Mouse (Mus musculus): Measurements from ENCODE around the gene Utp4. TPM values are rescaled to one million over a fixed set of nuclear protein-coding genes. Genes with fewer than 3 reads are reported as not detected.
"Not testable (repeated sequence)": the region's sequence is repeated elsewhere in the genome, so short reads cannot be mapped to it uniquely, and the experiment has no call there.

Utp4 gene
- 10 to 100 TPM; 18.0 to 21.0 TPM for total RNA-seq (2021)
- long read RNA-seq, experiment 1, transcript Utp4-201 (17 exons, 2,232 nt) = major isoform, 17 of 26 reads
- long read RNA-seq, experiment 1, partial matches to known transcripts = 4 of 26 reads
- long read RNA-seq, experiment 1, other reads (novel, unspliced or antisense) = 5 of 26 reads
- long read RNA-seq, experiment 2, transcript Utp4-201 (17 exons, 2,232 nt) = major isoform, 13 of 22 reads
- long read RNA-seq, experiment 2, partial matches to known transcripts = 5 of 22 reads
- long read RNA-seq, experiment 2, other reads (novel, unspliced or antisense) = 4 of 22 reads

DNA sequence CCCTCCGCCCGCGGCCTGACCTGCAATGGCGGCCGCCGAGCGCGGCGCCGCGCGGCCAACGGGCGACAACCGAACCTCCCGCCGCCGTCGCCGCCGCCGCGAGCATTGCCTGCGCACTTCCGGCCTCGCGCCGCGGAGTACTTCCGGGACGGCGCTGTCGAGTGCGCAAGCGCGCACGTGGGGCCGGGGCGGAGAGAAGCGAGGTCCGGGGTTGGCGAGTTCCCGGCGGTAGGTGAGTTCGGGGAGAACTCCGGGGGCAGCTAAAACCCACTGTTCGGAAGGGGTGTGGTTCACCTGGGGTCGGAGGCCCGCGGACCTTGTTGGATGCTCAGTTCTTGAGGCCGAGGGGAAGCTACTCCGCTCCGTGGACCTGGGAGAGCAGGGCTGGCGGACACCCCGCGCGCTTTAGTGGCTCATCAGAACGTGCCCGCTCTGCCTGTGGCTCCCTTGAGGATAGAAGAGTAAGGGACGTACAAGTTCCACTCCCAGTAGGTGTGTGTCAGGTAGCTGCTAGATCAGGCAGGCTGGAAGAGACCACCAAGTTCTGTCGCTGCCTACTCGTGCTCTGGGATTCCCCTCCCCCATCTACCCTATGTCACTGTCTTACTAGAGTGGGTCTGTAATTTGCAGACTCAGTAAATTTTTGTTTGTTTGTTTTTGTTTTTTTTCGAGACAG is at the start of gene Utp4:
Utp4 (plus strand) TSS at position 156 of the 676 bp plus-strand sequence.
- DNase-seq = peak; percentile 78 to 79
- intact Hi-C loops (cut with DNase I) = no loop called here

GRCm38 (mm10) chr8:106850034-106850433 is 43.4 kb upstream of the Utp4 start:
- intact Hi-C loops (cut with DNase I) = no loop called here
- DNase-seq = no peak

DNA sequence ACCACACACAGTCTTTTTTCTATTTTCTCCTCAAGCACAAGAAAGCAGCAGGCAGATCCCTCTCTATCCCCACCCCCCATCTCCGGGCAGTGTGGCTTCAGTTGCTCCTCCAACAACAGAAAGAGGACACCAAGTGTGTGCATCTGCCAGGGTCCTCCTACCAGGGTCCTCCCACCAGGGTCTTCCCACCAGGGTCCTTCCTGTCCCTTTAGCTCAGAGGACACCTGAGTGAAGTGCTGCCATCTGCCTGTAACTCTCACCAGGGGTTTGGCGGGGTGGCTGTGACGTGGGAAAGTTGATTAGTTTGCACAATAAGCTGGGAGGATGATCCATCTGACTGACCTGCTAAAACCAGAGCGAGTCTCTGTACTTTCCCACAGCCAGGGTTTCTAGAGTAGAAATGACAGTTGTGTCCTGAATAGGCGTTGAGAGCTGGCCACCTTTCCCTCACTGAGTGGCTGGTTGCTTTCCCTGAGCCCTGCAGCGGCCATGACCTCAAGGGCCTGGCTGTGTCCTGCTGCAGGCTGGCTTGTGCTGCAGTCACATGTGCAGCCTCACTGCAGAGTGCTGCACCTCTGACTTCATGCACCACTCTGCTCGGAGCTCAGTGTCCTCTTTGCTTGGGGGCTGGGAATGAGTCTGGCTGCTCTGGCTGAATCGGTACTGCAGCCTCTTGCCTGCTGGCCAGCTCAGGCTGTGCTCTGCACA is 38.7 kb upstream of the Utp4 start:
- intact Hi-C loops (cut with DNase I) = no loop called here
- DNase-seq = no peak

- intact Hi-C loops (cut with DNase I) = no loop called here
- DNase-seq = no peak
Measured at GRCm38 (mm10) chr8:106855242-106855562, 38.2 kb upstream of the Utp4 start.

DNA sequence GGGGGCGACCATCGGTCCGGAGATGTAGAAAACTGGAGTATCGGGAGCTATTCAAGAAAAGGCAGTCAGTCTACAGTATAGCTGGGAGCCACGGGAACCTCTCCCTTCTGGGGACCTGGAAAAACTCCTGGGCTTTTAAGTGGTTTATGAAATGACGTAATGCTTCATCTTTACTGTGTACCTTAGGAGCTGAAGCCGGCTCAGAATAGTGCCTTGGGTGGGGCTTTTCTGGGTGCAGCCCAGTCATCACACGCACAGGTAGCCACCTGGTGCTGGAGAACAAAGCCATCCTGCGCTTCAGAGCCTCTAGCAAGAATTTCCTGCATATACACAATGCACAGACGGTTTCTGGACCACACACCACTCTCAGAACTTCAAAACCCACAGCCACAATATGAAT is 30.6 kb upstream of the Utp4 start:
- DNase-seq = no peak
- intact Hi-C loops (cut with DNase I) = no loop called here

- DNase-seq = no peak
- intact Hi-C loops (cut with DNase I) = no loop called here
Measured at GRCm38 (mm10) chr8:106865354-106865753, 28.1 kb upstream of the Utp4 start.

DNA sequence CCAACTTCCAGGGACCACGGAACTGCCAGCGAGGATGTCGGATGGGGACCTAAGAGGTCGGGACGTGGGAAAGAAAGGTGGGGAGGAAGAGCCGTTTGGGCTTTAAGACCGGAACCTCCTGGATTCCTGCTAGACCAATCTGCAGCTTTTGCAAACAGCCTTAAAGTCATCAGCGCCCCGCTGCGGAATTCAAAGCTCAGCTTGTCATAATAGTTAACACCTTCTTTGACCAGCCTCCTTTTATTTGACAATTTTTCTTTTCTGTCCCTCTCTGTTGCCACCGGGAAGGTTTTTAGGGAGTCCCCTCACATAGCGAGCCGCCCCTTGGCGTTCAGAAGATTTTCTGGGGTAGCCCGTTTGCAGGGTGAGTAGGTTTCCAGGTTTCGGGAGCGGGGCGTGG is 23.4 kb upstream of the Utp4 start, which contains the start of gene Has3:
Has3 (plus strand) TSS at position 192 of the 400 bp plus-strand sequence.
- DNase-seq = no peak
- intact Hi-C loops (cut with DNase I) = loop anchor here (5.0 kb wide), 1 partner anchor 153 kb away; no protein-coding TSS in a partner anchor

DNA sequence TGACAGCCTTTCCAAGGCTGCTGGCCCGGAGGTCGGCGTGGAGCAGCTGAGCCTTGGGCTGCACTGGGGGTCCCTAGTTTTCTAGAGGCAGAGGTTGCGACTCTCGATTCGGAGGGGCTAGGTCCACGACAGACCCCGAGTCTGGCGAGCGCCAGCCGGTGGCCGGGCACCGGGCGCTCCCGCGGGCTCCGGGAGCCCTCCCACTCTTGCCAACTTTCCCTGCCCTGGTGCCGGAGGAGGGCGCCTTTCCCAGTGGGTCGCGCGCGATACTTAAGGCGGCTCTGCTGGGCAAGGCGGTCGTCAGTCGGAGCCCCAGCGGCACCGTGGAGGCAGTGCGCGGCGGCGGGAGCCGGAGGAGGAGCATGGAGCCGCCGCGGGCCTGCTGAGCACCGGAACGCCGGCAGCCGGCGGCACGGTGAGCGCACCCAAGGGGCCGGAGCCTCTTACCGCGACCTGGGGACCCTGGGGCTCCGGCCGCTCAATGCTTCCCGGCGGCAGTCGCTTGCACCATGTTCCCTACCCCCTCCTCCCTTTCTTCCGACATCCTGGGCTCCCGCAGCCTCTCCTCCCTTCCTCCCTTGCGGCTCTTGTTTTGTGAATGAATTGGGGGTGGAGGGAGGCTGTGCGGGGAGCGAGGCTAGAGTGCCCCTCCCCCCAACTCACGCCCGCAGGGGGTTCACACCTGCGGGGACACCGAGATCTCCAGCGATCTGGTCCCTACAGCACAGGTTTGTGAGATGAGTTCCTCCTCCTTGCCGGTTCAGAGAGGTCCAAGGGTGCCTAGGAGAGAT is 22.7 kb upstream of the Utp4 start:
- peak; percentile 43 to 56 for DNase-seq
- intact Hi-C loops (cut with DNase I) = loop anchor here (5.0 kb wide), 1 partner anchor 153 kb away; no protein-coding TSS in a partner anchor

GRCm38 (mm10) chr8:106871328-106871926 is 22.0 kb upstream of the Utp4 start:
- intact Hi-C loops (cut with DNase I) = loop anchor here (5.0 kb wide), 1 partner anchor 154 kb away; no protein-coding TSS in a partner anchor
- no peak for DNase-seq

GRCm38 (mm10) chr8:106871931-106872371 is 21.5 kb upstream of the Utp4 start:
- DNase-seq = peak; percentile 53 to 63
- intact Hi-C loops (cut with DNase I) = loop anchor here (5.0 kb wide), 1 partner anchor 155 kb away; no protein-coding TSS in a partner anchor

- DNase-seq = no peak
- intact Hi-C loops (cut with DNase I) = loop anchor here (5.0 kb wide), 1 partner anchor 155 kb away; no protein-coding TSS in a partner anchor
Measured at GRCm38 (mm10) chr8:106872454-106873034, 20.9 kb upstream of the Utp4 start.

GRCm38 (mm10) chr8:106880121-106880707 is 13.2 kb upstream of the Utp4 start:
- DNase-seq = no peak
- intact Hi-C loops (cut with DNase I) = no loop called here

DNA sequence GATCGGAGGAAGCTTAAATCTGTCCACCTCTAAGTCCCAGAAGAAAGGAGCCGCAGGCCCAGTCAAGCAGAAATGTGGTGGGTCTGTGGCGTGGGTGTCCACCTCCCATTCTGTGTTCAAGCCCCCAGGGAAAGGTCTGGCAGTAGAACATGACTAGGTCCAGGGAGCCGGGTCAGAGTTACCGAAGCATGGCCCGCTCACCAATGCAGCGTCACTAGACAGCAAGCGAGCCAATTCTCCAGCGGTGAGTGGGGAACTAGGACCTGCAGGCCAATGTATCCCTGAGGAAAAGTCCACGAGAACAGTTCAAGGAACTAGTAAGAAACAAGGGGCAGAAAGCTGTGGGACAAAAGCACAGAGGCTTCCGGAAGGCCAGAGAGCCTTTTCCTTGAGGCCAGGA is 9.3 kb upstream of the Utp4 start:
- DNase-seq; intact Hi-C loops (cut with DNase I): not testable (repeated sequence)

DNA sequence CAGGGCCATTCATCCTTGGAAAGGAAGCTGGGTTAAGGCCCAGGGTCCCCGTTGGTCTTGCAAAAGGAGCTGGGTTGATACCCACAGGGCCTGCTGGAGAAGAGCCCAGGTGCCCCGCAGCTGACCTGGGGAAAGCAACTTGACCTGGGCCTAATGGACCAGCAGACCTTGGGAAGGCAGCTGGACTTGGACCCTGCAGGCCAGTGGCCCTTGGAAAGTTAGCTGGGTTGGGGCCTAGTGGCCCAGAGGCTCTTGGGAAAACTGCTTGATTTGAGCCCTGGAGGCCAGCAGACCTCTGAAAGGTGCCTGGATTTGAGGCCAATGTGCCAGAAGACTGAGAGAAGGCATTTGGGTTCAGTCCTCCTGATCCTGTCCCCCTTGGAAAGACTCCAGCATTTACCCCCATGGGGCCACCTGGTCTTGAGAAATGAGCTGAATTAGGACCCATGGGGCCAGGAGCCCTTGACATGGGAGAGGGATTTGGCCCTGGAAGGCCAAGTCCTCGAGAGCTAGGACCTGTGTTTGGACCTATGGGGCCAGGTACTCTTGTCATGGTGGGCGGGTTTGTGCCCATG is 8.5 kb upstream of the Utp4 start:
- DNase-seq; intact Hi-C loops (cut with DNase I): not testable (repeated sequence)

DNA sequence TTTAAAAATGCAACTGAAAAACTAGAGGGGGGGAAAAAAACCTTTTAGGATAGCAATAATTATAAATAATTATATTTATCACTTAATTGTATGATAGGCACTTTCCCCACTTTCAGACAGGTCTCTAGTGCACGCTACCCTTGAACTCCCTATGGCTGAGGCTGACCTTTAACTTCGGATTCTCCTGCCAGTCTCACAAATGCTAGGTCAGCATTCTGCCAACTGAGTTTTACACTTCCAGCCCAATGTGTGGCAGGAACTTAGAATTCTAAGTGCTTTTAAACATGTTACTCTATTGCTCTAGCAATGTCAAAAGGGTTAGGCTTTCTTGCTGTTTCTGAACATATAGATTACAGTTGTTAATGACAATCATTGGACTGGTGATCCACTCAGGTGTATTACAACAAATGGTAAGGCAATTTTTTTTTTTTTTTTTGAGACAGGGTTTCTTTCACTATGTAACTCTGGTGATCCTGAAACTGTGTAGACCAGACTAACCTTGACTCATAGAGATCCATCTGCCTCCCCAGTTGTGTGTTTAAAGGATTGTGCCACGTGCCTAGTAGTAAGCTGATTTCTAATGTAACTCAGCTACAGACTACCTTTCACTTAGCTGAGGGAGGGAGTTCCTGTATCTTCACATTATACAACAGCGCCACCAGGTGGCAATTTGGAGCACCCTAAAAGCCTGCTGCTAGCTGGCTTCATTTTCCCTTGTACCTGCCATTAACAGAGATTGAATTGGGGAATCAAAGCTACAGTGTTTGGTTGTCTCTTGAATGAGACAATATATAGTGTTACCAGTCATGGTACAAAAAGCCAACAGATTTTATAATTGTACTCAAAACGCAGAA is 5.9 kb upstream of the Utp4 start:
- peak in 1 of 2 experiments; percentile 74 for DNase-seq
- intact Hi-C loops (cut with DNase I) = loop anchor here (1.0 to 2.0 kb wide), 3 partner anchors 171 to 199 kb away; no protein-coding TSS in a partner anchor

DNA sequence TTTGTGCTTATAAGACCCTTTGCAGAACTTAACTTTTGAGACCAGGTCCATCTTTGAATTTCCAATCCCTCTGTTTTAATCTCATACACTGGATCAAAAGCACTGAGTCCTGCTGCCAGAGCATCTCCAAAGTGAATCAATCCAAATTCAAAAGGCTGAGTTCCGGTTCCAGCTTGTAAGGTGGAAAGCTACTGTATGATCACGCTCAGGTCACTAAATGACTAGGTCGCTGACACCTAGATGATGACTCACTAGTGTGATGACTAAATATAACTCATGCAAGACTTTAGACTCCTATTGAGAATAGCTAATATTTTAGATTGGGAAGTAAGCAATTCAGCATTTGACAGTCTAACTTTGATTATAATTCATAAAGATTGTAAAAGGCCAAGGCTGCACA is 4.6 kb upstream of the Utp4 start:
- intact Hi-C loops (cut with DNase I) = loop anchor here (1.0 kb wide), 1 partner anchor 190 kb away; no protein-coding TSS in a partner anchor
- no peak for DNase-seq

- DNase-seq = no peak
- intact Hi-C loops (cut with DNase I) = no loop called here
Measured at GRCm38 (mm10) chr8:106892210-106892805, 1.1 kb upstream of the Utp4 start.
